Comparison of ENCODE assay signal across 8 mouse cellular contexts in the genomic region with DNA sequence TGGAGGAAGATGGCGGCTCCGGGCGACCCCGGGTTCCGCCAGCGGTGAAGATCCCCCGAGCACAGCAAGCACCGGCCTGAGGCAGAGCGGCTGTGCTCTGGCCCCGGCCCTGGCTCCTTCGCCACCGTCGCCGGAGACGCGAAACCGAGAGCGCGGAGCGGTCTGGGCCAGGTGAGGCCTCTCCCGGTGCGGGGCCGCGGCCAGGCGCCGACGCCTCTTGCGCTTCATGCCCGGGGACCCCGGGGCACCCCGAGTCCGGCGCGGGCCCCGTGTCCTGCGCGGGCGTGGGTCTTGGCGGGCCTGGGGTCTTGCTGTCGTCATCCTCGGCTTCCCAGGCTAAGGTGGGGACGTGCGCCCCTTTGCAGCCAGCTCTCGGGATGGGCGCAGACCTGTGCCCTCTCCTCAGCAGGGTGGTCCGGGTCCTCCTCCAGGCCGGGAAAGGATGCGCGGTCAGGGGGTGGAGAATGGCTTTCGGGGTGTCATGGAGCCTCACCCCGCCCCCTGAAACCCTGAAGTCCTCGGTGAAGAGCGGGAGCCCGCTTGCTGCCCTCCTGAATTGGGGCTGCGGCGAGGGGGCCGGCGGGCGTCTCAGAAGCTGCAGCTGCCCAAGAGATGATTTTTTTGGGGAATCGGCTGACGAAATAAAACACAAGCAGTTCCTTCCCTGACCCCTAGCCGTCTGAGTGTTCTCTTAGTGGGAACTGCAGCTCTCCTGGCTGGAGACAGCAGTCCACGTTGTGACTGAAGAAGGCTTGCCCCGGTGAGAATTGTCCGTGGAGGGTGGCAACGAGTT. TPM values are rescaled to one million over a fixed set of nuclear protein-coding genes. Genes with fewer than 3 reads are reported as not detected.
DNase-seq lines count a peak whose midpoint lies in the region; ATAC-seq lines count a peak whose summit lies in the region.

No protein-coding gene starts in this region.

- peak; percentile 83 for ATAC-seq in hindbrain, embryonic 15.5 days (ENCODE audit: low FRiP score, low read depth)
- peak; percentile 78 for ATAC-seq in liver, embryonic 13.5 days (ENCODE audit: low read depth)
- peak; percentile 81 for ATAC-seq in neural tube, embryonic 15.5 days (ENCODE audit: low FRiP score)

- H3K27me3 ChIP-seq in erythroblast, embryonic 14.5 days (ENCODE audit: control insufficient read depth), result peaks cover 4% of the 10 kb centered on the region
- H3K27me3 ChIP-seq in hindbrain, embryonic 15.5 days, result no peaks in the 10 kb centered on the region
- H3K27me3 ChIP-seq in liver, embryonic 13.5 days, result no peaks in the 10 kb centered on the region
- 0 out of 2 replicates have a peak, but pooled peaks cover 5% of the 10 kb centered on the region for H3K27me3 ChIP-seq in neural tube, embryonic 15.5 days (replicated peaks)

- H3K9ac ChIP-seq in hindbrain, embryonic 15.5 days, result peak overlapping the region; percentile 96
- peak overlapping the region; percentile 96 for H3K9ac ChIP-seq in liver, embryonic 13.5 days
- peak overlapping the region; percentile 99 for H3K9ac ChIP-seq in neural tube, embryonic 15.5 days (replicated peaks)

- under 1% methylated on average over 44 of the region's 66 CpGs for WGBS in hindbrain, embryonic 15.5 days
- WGBS in liver, embryonic 13.5 days (ENCODE audit: insufficient replicate concordance), result under 1% methylated on average over 66 of the region's 66 CpGs
- WGBS in neural tube, embryonic 15.5 days, result under 1% methylated on average over 48 of the region's 66 CpGs

- H3K27ac ChIP-seq in hindbrain, embryonic 15.5 days (replicated peaks), result peak overlapping the region; percentile 86
- H3K27ac ChIP-seq in liver, embryonic 13.5 days, result peak overlapping the region; percentile 86
- peak overlapping the region; percentile 93 for H3K27ac ChIP-seq in neural tube, embryonic 15.5 days (replicated peaks)

- peaks cover 38% of the 10 kb centered on the region for H3K36me3 ChIP-seq in erythroblast, embryonic 14.5 days (ENCODE audit: control insufficient read depth)
- no peaks in the 10 kb centered on the region for H3K36me3 ChIP-seq in hindbrain, embryonic 15.5 days
- peaks cover 3% of the 10 kb centered on the region; the same call in 1 of the 2 replicates for H3K36me3 ChIP-seq in liver, embryonic 13.5 days
- no peaks in the 10 kb centered on the region for H3K36me3 ChIP-seq in neural tube, embryonic 15.5 days

- no peaks in the 10 kb centered on the region for H3K9me3 ChIP-seq in erythroblast, embryonic 14.5 days (ENCODE audit: control insufficient read depth, low read length)
- no peaks in the 10 kb centered on the region for H3K9me3 ChIP-seq in hindbrain, embryonic 15.5 days
- no peaks in the 10 kb centered on the region for H3K9me3 ChIP-seq in liver, embryonic 13.5 days (replicated peaks)
- H3K9me3 ChIP-seq in neural tube, embryonic 15.5 days (replicated peaks), result no peaks in the 10 kb centered on the region

- DNase-seq in left cerebral cortex, postnatal 25 days (ENCODE audit: low spot score in 2 of 2), result peak; percentile 30
- no peak for DNase-seq in left cerebral cortex, adult 8-10 months (ENCODE audit: low spot score in 2 of 2)
- peak; percentile 61 for DNase-seq in R1 (ENCODE audit: low read depth, low spot score)
- peak; percentile 50 for DNase-seq in liver, embryonic 13.5 days
- no peak for DNase-seq in urinary bladder, adult 2 months (ENCODE audit: low spot score)

- H3K4me2 ChIP-seq in hindbrain, embryonic 15.5 days, result peak overlapping the region; percentile 69
- peak overlapping the region; percentile 80 for H3K4me2 ChIP-seq in liver, embryonic 13.5 days
- peak overlapping the region; percentile 80 for H3K4me2 ChIP-seq in neural tube, embryonic 15.5 days

- H3K4me3 ChIP-seq in erythroblast, embryonic 14.5 days (replicated peaks), result peak overlapping the region; percentile 100
- H3K4me3 ChIP-seq in hindbrain, embryonic 15.5 days, result peak overlapping the region; percentile 80
- H3K4me3 ChIP-seq in liver, embryonic 13.5 days (replicated peaks), result peak overlapping the region; percentile 83
- H3K4me3 ChIP-seq in neural tube, embryonic 15.5 days (replicated peaks), result peak overlapping the region; percentile 98

- intact Hi-C loops in left cerebral cortex, postnatal 25 days (cut with DNase I), result loop anchor here (5.0 to 10.0 kb wide), 2 partner anchors 57 to 124 kb away; no protein-coding TSS in a partner anchor

- peaks cover 41% of the 10 kb centered on the region for H3K4me1 ChIP-seq in erythroblast, embryonic 14.5 days (ENCODE audit: control insufficient read depth)
- H3K4me1 ChIP-seq in hindbrain, embryonic 15.5 days (replicated peaks), result peaks cover 31% of the 10 kb centered on the region
- peaks cover 51% of the 10 kb centered on the region for H3K4me1 ChIP-seq in liver, embryonic 13.5 days (replicated peaks)
- peaks cover 39% of the 10 kb centered on the region for H3K4me1 ChIP-seq in neural tube, embryonic 15.5 days

RNA-seq across cellular contexts. Expression of a gene that starts 0.5 kb away (rescaled TPM):
- total RNA-seq in left cerebral cortex, postnatal 25 days (2021), result 10 to 100 TPM; 31.4 to 32.3 TPM
- 10 to 100 TPM; 25.8 to 31.5 (median 27.5) TPM for total RNA-seq in left cerebral cortex, adult 8-10 months (2022)
- polyA plus RNA-seq in erythroblast, embryonic 14.5 days (2012), result 6.2 and 6.5 TPM in 2 replicates
- polyA plus RNA-seq in hindbrain, embryonic 15.5 days (2015; fragmentation: Nextera tagmentation; extraction: Ambion mirVana), result 23.7 and 25.2 TPM in 2 replicates
- 13.9 and 14.2 TPM in 2 replicates for polyA plus RNA-seq in liver, embryonic 13.5 days (2015; fragmentation: Nextera tagmentation; extraction: Ambion mirVana)
- polyA plus RNA-seq in neural tube, embryonic 15.5 days (2015; fragmentation: Nextera tagmentation; extraction: Ambion mirVana), result 23.3 and 23.8 TPM in 2 replicates
- polyA plus RNA-seq in urinary bladder, adult 2 months (2012; rRNA removed), result 12.2 and 13.9 TPM in 2 replicates

RNA-seq across cellular contexts. Expression of a gene that starts 8.6 kb away (rescaled TPM):
- 10 to 100 TPM; 41.7 to 49.2 TPM for total RNA-seq in left cerebral cortex, postnatal 25 days (2021)
- 10 to 100 TPM; 48.3 to 62.8 (median 49.9) TPM for total RNA-seq in left cerebral cortex, adult 8-10 months (2022)
- polyA plus RNA-seq in erythroblast, embryonic 14.5 days (2012), result 10.7 and 11.2 TPM in 2 replicates
- polyA plus RNA-seq in hindbrain, embryonic 15.5 days (2015; fragmentation: Nextera tagmentation; extraction: Ambion mirVana), result 24.9 TPM in 2 replicates
- polyA plus RNA-seq in liver, embryonic 13.5 days (2015; fragmentation: Nextera tagmentation; extraction: Ambion mirVana), result 21.2 and 22.5 TPM in 2 replicates
- polyA plus RNA-seq in neural tube, embryonic 15.5 days (2015; fragmentation: Nextera tagmentation; extraction: Ambion mirVana), result 23.7 and 29.1 TPM in 2 replicates
- 32.6 and 44.2 TPM in 2 replicates for polyA plus RNA-seq in urinary bladder, adult 2 months (2012; rRNA removed)

Comparison
In these comparisons a context has a peak if more than half of its experiments do, and no peak if none do; other contexts are left out.
1. DNase-seq: peak in left cerebral cortex, postnatal 25 days (2 of 2), R1 (single experiment) and liver, embryonic 13.5 days (single experiment); none in left cerebral cortex, adult 8-10 months (0 of 2) and urinary bladder, adult 2 months (single experiment).
2. Peak in every context shown above with its lines, with median percentiles within 50 percentile points of each other: H3K4me3 ChIP-seq, ATAC-seq, H3K27ac ChIP-seq, H3K4me2 ChIP-seq and H3K9ac ChIP-seq.